Mouse (Mus musculus) cerebellum, adult (tissue): ENCODE measurements around the gene Med13l.

ENCODE experiments used
- ATAC-seq: cut with Nextera tagmentation; 2 replicates; pipeline ENCODE4 v1.9.2; 2017; ENCODE audit warnings: mild to moderate bottlenecking, moderate library complexity, mixed read lengths; ENCODE audit not compliant: insufficient number of reproducible peaks, low FRiP score, low TSS enrichment

Med13l gene

DNA sequence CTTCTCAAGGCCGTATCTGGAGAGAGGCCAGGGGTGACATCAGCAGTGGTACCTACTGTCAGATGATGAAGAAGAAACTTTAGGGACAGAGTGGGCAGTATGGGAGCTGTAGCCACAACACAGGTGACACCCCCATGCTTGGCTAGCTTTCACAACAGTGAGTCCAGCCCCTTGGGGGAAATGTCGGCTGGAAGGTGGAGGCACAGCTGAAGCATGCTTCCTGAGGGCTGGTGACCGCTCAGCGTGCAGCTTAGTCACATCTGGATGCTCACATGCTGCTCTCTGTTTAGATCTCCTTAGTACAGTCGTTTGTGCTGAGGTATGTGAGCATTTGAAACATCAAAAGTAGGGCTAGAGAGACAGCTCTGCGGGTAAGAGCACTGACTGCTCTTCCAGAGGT, 121.5 kb downstream of the Med13l start:
- ATAC-seq, result no peak

DNA sequence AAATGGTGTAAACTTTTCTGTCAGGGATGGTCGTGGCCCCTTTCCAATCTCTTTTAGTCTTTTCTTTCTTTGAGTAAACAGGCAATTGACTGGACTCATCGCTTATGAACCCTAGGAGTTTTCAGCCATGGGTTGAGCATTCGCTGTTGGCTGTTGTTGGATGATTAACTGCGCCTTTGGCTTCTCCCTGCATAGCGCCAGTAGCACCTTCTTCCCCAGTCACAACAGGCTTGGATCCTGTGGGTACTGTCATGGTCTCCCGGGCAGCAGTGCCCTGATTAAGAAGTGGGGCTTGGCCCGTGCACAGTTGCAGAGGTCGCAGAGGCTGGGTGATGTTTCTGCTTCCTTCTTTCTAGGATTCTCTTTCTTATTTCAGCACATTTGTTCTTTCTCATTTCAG, 124.7 kb downstream of the Med13l start:
- no peak for ATAC-seq

DNA sequence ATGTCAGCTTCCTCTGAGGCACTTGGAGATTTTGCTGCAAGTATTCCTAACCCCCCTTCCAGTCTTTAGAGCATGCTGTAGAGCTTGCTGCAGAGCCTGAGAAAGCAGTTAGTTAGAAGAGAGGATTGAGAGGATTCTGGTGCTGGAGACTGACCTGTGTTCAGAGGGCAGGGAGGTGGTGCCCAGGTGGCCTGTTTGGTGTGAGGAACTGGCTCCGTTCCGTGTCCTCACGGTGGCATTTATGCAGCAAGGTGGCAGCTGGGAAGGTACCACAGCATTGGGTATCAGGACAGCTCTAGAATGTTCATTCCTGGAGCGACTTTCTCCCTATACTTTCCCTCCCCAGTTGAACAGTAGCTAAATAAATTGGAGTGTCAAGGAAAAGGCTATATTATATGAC, 125.5 kb downstream of the Med13l start:
- ATAC-seq, result no peak

DNA sequence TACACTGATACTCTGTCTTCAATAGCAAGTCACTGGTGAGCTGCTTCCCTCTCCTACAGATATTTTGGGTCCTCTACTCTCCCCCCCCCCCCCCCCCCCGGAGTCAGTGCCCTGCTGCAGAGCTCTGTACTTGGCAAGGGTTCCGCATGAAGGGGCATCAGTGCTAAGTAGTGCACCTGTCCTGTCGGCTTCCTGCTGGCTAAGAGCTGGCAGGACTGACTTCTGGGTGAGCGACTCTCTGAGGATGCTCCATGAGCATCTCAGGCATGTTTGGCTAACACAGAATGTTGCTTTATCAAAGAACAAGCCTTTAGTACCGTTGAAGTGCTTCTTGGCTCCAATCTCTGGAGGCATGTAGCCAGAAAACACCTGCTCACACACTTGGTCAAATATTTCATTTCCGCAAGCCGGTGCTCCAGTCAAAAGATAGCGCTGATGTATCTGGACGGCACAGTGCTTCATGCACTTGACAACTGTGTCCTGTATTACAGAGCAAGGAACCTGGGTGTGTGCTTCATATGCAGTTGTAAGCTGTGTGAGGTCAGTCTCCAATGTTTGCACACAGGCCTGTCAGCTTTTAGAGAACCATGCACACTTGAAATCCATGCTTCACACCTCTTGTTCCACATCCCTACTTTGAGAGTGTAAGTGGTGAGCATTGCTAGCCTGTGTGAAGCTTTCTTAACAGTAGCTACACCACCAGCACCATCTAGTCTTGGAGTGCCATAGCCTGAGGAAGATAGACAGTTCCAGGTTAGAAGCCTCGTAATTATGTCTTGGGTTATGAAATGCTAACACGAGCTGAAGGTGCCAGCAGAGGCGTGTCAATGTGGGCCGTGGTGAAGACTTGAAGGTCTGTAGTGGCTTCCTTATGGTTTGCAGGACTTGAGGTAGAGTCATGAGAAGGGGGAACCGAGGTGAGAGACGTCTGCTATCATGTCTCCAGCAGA, 128.7 kb downstream of the Med13l start:
- ATAC-seq, result 0 out of 2 replicates have a peak, but pooled peaks have one; percentile 74

DNA sequence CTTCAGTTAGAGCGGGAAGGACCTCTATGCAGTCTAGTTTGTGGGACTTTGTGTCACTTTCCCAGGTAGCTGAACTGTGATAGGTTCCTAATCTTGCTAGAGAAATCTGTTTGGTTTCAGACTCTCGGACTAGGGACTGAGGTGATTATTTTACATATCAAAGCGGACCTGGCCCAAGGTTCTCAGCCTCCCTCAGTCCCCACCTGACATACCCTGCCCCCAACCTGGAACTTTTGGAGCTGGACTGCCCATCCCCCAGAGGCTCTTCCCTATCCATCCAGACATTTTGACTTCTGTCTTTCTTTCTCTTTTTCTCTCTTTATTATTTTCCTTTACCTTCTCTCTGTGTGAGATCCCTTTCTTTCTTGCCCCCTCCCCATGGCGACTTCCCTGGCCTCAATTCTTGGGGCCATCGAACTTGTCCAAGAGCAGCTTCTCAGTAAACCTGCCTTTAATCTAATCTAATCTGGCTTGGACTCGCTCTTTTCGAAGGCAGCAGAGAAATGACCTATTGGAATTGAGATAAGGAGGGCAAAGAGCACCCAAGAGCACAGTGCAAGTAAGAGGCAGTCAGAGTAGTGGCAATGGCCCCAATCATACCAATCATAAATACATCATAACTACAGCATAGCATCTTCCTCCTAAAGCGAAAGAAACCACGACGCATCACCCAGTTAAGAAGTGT, 130.7 kb downstream of the Med13l start:
- ATAC-seq, result no peak

DNA sequence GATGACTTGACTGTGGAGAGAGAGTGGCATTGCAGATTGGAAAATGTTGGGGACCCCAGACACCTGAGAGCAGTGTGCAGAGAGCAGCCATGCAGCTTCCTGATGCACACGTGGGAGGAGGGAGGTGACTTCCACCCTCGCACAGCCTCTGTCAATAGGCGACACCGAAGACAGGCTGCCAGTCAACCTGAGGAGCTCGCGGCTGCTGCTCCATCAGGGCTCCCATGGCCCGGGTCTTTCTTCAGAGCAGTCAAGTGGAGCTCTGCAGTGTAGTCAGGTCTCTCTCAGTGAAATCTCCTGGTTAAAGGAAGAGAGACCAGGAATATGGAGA, 131.2 kb downstream of the Med13l start:
- ATAC-seq, result no peak

DNA sequence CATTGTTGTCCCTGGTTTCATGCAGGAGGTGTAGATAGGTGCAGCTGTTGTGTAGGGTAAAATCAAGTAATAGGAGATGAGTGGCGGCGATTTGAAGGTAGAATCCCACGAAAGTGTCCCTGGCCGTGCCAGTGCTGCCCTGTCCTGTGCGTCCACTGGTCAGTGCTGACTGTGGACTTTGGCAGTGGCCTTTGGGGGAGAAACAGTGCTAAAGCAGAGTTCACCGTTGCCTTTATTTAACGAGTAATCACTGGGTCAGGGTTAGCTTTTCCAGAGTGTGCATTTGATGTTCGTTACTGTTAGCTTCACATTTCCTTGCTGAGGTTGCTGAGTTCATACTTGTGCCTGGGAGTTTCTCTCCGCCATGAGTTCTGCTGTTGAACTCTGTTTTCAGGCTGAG, 133.5 kb downstream of the Med13l start:
- ATAC-seq, result no peak

DNA sequence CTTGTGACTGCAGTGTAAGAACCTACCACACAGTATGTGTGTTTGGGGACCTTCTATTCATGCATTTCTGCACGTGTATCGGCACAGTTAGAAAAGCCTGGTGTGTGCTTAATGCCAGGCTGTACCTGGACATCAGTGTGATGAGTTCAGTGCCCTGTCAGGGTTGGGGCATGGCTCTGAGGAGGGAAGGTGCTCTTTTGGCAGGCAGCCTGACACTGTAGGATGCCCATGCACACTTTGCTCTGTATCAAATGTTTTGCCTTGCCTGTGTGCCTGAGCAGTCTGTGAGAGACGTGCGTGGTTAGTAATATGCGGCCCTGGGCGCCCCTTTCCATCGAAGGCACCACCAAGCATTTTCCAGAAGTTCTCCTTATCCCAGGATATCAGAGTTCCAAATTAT, 136.6 kb downstream of the Med13l start:
- no peak for ATAC-seq

DNA sequence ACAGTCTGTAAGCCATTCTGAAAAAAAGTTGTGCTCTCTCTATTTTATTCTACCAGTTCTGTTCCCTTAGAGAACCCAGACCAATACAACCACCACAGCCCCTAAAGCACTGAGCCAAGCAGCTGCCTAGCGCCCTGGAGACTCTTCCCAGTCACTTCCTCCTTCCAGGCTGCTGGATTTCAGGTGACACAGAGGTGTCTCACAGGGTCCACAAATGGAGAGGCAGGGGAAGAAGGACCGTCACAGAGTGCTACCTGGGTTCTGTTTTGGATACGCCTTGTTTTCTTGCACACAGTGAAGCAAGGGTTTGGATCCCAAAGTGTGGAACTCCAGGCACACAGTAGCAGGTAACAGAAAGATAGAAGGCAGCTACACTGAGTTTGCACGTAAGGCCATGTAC, 140.5 kb downstream of the Med13l start:
- no peak for ATAC-seq

DNA sequence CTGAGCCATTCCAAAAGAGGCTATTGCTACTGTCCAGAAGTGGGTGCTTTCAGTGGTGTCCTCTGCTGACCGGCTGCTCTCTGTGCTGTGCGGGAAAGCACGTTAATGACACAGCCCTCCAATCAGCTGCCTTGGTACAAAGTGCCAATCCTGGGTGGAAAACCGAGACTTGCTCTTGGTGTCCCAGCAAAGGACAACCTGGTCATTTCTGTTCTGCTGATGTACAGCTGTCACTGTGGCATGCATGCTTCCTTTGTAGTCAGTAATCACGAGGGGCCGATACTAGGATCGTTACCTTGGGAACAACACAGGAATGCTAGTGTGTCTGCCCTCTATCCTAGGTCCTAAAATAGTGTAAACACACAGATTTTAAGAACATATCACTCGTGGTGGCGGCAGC, 142.2 kb downstream of the Med13l start:
- no peak for ATAC-seq

DNA sequence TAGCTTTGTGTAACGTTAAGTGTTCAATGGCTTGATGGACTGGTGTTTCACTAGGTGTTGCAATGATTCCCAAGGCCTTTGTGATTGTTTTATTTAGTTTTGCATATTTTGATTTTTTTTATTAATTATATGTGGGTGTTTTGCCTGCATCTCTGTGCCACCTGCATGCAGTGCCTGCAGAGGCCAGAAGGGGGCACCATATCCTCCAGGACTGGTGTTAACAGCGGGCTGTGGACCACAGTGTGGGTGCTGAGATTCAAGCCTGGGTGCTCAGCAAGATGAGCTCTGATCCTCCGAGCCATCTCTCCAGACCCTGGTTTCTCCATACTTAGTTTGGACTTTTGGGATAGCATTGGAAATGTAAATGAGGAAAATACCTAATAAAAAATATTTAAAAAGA, 143.7 kb downstream of the Med13l start:
- no peak for ATAC-seq

DNA sequence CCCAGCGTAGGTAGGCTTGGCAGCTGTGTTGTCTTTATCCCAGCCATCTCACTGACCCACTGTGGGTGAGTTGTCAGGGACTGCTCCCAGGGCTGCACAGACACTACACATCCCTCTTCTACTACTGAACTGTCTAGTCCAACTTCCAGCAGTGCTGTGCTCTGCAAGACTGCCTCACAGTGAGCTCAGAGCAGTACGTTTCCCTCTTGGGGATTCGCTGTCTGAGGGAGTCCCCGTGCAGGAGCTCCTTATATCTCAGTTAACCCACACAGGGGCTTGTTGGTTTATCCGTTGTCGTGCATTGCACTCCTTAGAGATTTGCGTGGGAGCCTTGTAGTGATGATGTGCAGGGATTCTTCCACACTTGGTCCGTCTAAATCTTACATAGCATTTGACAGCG, 144.5 kb downstream of the Med13l start:
- ATAC-seq, result no peak

DNA sequence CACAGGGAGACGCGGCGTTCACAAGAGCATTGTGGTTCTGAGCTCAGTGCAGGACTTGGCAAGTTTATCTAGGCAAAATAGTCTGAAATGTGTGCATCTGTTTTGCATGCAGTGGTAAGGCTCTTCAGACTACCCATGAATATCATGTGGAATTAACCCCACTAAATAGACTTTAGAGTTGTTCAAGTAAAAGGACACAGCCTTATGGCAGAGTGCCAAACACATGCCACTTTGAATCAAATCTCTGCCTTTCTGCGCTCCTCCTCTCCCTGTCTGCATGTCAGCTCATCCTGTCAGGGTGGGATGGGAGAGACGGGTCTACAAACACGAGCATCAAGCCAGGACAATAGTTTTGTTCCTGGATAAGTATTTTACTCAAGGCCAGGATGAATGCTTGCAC, 145.5 kb downstream of the Med13l start:
- no peak for ATAC-seq

DNA sequence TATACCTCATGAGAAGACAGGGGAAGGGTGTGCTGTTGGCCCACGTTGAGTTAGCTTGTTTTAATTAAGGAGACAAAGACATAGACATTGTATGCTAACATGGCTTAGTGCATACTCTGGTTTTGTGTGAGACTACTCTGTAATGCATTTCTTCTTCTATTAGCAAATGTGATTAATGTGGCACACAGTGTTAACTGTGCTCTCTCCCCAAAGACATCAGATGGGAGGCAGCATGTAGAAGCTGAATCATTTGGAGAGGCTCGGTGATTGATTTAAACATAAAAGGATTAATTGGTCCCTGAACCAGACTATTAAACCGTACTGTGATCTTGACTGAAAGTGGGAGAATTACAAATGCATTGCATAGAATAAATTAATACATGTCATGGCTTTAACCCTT, 145.9 kb downstream of the Med13l start:
- ATAC-seq, result no peak

DNA sequence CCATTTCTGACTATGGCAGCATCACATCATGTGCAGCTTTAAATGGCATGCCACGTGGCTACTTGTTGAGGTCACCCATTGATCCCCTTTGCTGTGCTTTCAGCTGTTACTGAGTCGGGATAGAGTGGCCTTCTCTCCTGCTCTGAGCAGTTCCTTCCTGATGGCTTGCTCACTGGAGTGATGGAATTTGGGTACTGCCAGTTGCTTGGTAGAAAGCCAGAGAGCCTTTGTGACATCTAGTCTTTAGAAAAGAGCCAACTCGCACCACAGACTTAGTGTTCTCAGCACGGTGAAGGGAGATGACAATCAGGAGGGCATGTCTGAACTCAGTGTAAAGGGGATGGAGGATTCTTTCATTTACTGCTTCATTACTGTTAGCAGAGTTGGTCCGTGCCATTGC, 147.0 kb downstream of the Med13l start:
- no peak for ATAC-seq

DNA sequence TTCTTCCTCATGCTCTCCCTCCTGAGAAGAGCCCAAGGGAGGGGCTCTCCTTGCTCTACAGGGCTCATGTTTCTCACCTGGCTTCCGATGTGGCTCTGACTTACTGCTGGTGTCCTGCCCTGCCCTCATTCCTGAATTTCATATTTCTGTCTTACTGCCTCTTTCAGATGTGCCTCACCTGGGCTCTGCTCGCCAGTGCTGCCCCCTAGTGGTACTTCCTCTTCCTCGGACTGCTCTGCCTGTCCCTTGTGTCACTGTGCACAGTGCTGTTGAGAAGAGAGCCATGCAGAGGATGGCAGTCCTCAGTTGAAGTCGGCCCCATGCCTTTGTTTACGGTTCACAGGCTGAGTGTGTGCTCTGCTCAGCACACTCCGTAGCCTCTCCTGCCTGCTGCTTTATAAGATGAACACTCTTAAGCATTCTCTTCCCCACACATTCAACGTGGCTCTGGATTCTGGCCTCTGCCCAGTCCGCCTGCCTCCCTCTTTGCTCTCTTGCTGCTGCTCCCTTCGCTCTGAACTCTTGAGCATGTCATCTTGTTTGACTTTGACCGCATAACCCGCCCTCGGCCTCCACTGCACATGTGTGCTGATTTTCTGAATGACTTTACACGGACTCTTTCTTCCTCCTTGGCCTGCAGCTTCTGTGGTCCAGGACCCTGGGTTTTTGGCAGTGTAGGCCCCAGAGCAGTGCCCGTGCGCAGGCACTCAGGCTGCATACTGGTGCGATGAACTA, 147.9 kb downstream of the Med13l start:
- no peak for ATAC-seq

DNA sequence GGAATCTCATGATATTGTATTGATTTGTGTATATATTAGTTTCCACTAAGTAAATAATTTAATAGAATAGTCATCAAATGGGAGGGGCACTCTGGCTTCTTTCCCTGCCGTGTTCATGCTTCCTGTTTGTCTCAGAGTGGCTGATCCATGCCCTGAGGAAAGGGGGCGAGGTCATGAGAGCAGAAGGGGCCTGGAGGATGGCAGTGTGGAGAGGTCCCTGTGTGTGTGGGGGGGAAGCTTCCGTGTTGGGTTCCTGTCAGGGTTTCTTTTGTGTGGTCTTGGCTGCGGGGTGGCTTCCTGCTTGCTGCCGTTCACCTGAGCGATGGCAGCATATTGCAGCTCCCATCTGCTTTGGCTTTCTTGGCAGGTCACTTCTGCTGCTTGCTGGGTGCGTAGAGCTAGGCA, 149.4 kb downstream of the Med13l start:
- ATAC-seq, result peak; percentile 60; the same call in 1 of the 2 replicates

DNA sequence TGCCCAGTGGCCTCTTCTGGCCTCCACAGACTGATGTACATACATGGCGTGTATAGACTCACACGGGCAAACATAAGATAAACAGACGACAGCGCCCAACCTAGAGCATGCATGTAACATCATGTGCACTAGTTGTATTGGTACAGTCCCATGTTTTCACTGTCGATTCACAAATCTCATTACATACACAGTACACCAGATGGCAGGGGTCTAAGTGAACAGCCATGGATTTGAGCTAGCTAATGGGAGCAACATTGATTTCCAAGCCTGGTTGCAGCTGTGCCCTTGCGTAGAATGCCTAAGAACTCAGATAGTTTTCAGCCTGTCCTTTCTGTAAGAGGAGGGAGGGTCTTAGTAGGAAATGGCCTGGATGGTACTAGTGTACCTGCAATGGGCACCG, 155.0 kb downstream of the Med13l start:
- no peak for ATAC-seq

DNA sequence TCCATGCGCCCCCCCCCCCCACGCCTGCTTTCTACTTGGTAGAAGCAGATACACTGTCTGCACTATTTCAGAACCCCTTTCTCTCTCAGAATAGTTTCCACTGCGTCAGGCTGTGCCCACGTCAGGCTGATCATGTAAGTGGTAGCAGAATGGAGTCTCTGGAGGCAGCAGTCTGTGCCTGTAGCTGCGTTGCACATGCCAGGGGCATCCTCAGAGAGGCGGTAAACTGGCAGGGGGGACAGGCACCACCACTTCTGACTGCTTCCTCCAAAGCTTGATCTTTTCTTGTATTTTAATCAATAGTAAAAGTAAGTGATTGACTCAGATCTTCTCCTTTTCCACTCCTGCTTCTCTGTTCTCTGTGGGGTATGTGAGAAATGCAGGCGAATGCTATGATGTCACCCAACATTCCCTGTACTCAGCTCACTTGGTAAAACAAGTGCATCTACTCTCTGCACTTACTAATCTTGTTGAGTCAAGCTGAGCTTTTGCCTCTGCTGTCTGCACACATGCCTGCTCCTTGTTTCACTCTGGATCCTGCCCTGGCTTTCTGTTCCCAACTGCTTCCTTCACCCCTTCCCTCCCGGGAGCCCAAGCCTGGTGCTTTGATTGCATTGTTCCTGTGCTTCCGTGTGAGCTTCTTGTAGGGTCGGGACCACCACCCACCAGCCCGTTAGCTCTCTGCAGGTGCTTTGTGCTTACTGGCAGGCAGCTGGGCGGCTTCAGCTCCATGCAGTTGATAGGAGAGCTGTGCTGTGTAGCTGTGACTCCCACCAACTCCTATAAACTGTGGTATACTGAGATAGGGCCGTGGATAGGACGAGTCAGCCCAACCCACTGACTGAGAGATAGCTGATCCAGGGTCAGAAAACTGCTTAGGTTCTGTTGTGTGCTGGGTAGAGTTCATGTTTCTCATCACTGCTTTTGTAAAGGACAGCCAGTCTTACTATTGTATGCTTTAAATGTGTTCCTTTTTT, 156.1 kb downstream of the Med13l start:
- ATAC-seq, result no peak

DNA sequence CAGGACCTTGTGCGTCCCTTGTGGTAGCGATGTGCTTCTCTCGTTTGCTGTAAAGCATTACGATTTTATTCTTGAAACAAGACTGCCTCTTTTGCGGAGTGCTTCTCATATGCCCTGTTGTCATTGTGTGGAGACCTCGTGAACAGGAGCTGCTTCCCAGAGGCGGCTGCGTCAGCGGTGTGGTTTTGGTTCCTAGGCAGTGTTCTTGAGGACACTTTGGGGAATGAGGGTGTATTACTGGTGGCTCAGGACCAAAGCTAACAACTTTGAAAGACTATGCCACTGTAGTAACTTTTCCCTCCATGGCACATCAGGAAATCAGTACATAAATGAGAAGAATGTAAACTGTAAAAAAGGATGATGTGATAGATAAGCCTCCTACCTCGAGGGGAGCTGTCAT, 157.0 kb downstream of the Med13l start:
- ATAC-seq, result no peak
